Mouse (Mus musculus): Measurements from ENCODE around the gene Alkbh7. TPM values are rescaled to one million over a fixed set of nuclear protein-coding genes. Genes with fewer than 3 reads are reported as not detected.

Alkbh7 gene
- polyA plus RNA-seq, 1 experiment from 2014 or later, result 49.4 TPM

- WGBS (ENCODE audit: insufficient replicate concordance), result under 1% methylated on average over 52 of the region's 52 CpGs
- H3K9ac ChIP-seq (ENCODE audit: low read depth, low read length), result peak within 1 kb of the TSS; percentile 94
- H3K9me3 ChIP-seq (replicated peaks; ENCODE audit: control insufficient read depth, low read length), result no peaks in the 10 kb centered on the region
- ATAC-seq (replicated peaks; ENCODE audit: insufficient number of reproducible peaks, low FRiP score, low TSS enrichment), result peak; percentile 89
- peak within 1 kb of the TSS; percentile 91 for H3K4me2 ChIP-seq
- H3K27ac ChIP-seq (ENCODE audit: low read depth, low read length), result peak within 1 kb of the TSS; percentile 46; the same call in 1 of the 2 replicates
- peaks cover 18% of the 10 kb centered on the region for H3K36me3 ChIP-seq (ENCODE audit: control insufficient read depth, insufficient read depth, low read length)
- H3K27me3 ChIP-seq (ENCODE audit: control insufficient read depth, insufficient read depth, low read length), result no peaks in the 10 kb centered on the region
- peaks cover 4% of the 10 kb centered on the region for H3K4me1 ChIP-seq (ENCODE audit: control insufficient read depth, insufficient read depth, low read length)
- H3K4me3 ChIP-seq (ENCODE audit: low read depth, low read length), result peak within 1 kb of the TSS; percentile 85
Measured at GRCm38 (mm10) chr17:56990115-56990746, 6.9 kb upstream of the Alkbh7 start, which contains the start of gene Clpp. Gene Clpp (plus strand): TSS chr17:56990305.

DNA sequence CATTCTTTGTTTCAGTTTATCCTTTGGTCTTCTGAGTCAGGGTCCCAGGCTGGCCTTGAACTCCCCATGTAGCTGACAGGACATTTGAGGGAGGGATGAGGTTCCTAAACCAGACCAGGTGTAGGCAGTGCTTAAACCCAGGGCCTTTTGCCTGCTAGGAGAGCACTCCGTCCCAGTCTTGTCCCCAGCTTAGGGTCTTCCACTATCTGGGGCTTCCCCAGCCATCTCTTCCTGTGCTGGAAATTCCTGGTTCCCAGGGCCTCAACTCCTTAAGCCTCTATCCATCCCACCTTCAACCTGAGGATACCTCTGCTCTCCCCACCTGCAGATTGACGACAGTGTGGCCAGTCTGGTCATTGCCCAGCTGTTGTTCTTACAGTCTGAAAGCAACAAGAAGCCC is 6.2 kb upstream of the Alkbh7 start:
- no peaks in the 10 kb centered on the region for H3K9me3 ChIP-seq (replicated peaks; ENCODE audit: control insufficient read depth, low read length)
- peak overlapping the region; percentile 85 for H3K4me3 ChIP-seq (ENCODE audit: low read depth, low read length)
- peak overlapping the region; percentile 94 for H3K9ac ChIP-seq (ENCODE audit: low read depth, low read length)
- no peak overlapping the region for H3K27ac ChIP-seq (ENCODE audit: low read depth, low read length)
- no peaks in the 10 kb centered on the region for H3K27me3 ChIP-seq (ENCODE audit: control insufficient read depth, insufficient read depth, low read length)
- peak overlapping the region; percentile 91 for H3K4me2 ChIP-seq
- H3K4me1 ChIP-seq (ENCODE audit: control insufficient read depth, insufficient read depth, low read length), result peaks cover 4% of the 10 kb centered on the region
- peaks cover 20% of the 10 kb centered on the region for H3K36me3 ChIP-seq (ENCODE audit: control insufficient read depth, insufficient read depth, low read length)
- ATAC-seq (replicated peaks; ENCODE audit: insufficient number of reproducible peaks, low FRiP score, low TSS enrichment), result no peak
- WGBS (ENCODE audit: insufficient replicate concordance), result 64% methylated on average over 2 of the region's 2 CpGs

- Histone ChIP-seq H3K9me3 (replicated peaks; ENCODE audit: control insufficient read depth, low read length) (no peaks in the 10 kb centered on the region), H3K9ac (ENCODE audit: low read depth, low read length) (no peak overlapping the region), H3K27me3 (ENCODE audit: control insufficient read depth, insufficient read depth, low read length) (no peaks in the 10 kb centered on the region), H3K36me3 (ENCODE audit: control insufficient read depth, insufficient read depth, low read length) (peaks cover 25% of the 10 kb centered on the region), H3K4me3 (ENCODE audit: low read depth, low read length) (no peak overlapping the region), H3K27ac (ENCODE audit: low read depth, low read length) (no peak overlapping the region), H3K4me2 (no peak overlapping the region), H3K4me1 (ENCODE audit: control insufficient read depth, insufficient read depth, low read length) (peaks cover 12% of the 10 kb centered on the region)
- no peak for ATAC-seq (replicated peaks; ENCODE audit: insufficient number of reproducible peaks, low FRiP score, low TSS enrichment)
- 86% methylated on average over 8 of the region's 8 CpGs for WGBS (ENCODE audit: insufficient replicate concordance)
Measured at GRCm38 (mm10) chr17:56995046-56995445, 2.1 kb upstream of the Alkbh7 start.

DNA sequence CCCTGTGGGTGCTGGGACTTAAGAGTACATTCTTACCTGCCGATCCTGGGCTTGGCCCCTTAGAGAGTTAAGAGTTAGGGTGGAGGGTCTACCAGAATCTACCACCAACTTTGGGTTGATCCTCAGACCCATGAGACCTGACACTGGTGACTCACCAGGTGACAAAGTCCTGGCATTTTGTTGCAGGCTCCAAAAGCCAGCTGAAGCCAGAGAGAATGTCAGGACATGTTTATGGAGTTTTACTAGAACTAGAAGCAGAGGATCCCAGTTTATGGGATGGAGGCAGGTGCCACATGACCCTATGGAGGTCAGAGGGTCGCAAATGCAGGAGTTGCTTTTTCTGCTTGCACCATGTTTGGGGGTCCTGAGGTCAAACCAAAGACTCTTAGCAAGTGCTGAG is 633 bp upstream of the Alkbh7 start:
- H3K4me3 ChIP-seq (ENCODE audit: low read depth, low read length), result no peak overlapping the region
- H3K4me2 ChIP-seq, result no peak overlapping the region; the same call in 1 of the 2 replicates
- WGBS (ENCODE audit: insufficient replicate concordance), result 72% methylated on average over 2 of the region's 2 CpGs
- H3K36me3 ChIP-seq (ENCODE audit: control insufficient read depth, insufficient read depth, low read length), result peaks cover 25% of the 10 kb centered on the region
- no peaks in the 10 kb centered on the region for H3K9me3 ChIP-seq (replicated peaks; ENCODE audit: control insufficient read depth, low read length)
- H3K27ac ChIP-seq (ENCODE audit: low read depth, low read length), result no peak overlapping the region
- no peak overlapping the region for H3K9ac ChIP-seq (ENCODE audit: low read depth, low read length)
- H3K4me1 ChIP-seq (ENCODE audit: control insufficient read depth, insufficient read depth, low read length), result peaks cover 18% of the 10 kb centered on the region
- H3K27me3 ChIP-seq (ENCODE audit: control insufficient read depth, insufficient read depth, low read length), result no peaks in the 10 kb centered on the region
- no peak for ATAC-seq (replicated peaks; ENCODE audit: insufficient number of reproducible peaks, low FRiP score, low TSS enrichment)

- Histone ChIP-seq H3K27ac (ENCODE audit: low read depth, low read length) (no peak overlapping the region), H3K9me3 (replicated peaks; ENCODE audit: control insufficient read depth, low read length) (no peaks in the 10 kb centered on the region), H3K4me1 (ENCODE audit: control insufficient read depth, insufficient read depth, low read length) (peaks cover 25% of the 10 kb centered on the region), H3K27me3 (ENCODE audit: control insufficient read depth, insufficient read depth, low read length) (no peaks in the 10 kb centered on the region), H3K4me2 (no peak overlapping the region), H3K36me3 (ENCODE audit: control insufficient read depth, insufficient read depth, low read length) (peaks cover 19% of the 10 kb centered on the region), H3K9ac (ENCODE audit: low read depth, low read length) (no peak overlapping the region), H3K4me3 (ENCODE audit: low read depth, low read length) (no peak overlapping the region)
- no peak for ATAC-seq (replicated peaks; ENCODE audit: insufficient number of reproducible peaks, low FRiP score, low TSS enrichment)
- WGBS (ENCODE audit: insufficient replicate concordance), result 90% methylated on average over 9 of the region's 9 CpGs
Measured at GRCm38 (mm10) chr17:56999414-56999813, 2.3 kb downstream of the Alkbh7 start.

DNA sequence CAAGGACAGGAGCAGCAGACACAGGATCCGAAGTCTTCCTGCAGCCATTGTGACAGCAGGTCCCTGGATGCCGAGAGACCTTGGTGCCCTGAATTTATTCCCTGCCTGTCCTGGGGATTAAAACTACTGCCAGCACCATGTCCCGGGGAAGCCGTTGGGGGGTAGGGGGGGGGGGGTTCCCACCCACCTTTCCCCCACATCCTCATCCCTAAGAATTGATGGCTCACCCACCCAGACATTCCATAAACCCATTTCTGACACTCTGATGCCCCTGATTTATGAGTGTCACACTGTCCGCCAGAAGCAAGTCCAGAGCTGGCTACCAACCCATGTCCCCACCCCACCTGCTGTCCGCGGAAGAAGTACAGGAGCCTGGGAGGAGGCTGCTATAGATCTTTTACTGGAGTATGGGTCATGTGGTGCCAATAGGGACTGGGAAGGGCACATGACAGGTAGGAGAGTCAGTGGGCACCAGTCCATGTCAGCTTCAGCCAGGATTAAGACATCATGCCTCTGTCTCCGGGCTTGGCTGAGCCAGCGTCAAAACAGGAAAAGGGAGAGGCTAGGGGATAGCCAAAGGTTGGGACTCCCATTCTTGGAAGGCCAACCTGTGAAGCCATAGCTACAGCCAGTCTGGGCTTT is 3.0 kb downstream of the Alkbh7 start, which contains the start of gene Pspn:
Pspn (minus strand) TSS at position 51 of the 642 bp plus-strand sequence.
- H3K27me3 ChIP-seq (ENCODE audit: control insufficient read depth, insufficient read depth, low read length), result no peaks in the 10 kb centered on the region
- H3K4me3 ChIP-seq (ENCODE audit: low read depth, low read length), result no peak within 1 kb of the TSS
- no peak within 1 kb of the TSS for H3K4me2 ChIP-seq
- no peak for ATAC-seq (replicated peaks; ENCODE audit: insufficient number of reproducible peaks, low FRiP score, low TSS enrichment)
- peak within 1 kb of the TSS; percentile 16; the same call in 1 of the 2 replicates for H3K9ac ChIP-seq (ENCODE audit: low read depth, low read length)
- WGBS (ENCODE audit: insufficient replicate concordance), result 89% methylated on average over 9 of the region's 9 CpGs
- H3K9me3 ChIP-seq (replicated peaks; ENCODE audit: control insufficient read depth, low read length), result no peaks in the 10 kb centered on the region
- peaks cover 22% of the 10 kb centered on the region for H3K36me3 ChIP-seq (ENCODE audit: control insufficient read depth, insufficient read depth, low read length)
- peaks cover 25% of the 10 kb centered on the region for H3K4me1 ChIP-seq (ENCODE audit: control insufficient read depth, insufficient read depth, low read length)
- H3K27ac ChIP-seq (ENCODE audit: low read depth, low read length), result peak within 1 kb of the TSS; percentile 70; the same call in 1 of the 2 replicates

GRCm38 (mm10) chr17:57001228-57001627 is 4.1 kb downstream of the Alkbh7 start:
- Histone ChIP-seq H3K4me1 (ENCODE audit: control insufficient read depth, insufficient read depth, low read length) (peaks cover 25% of the 10 kb centered on the region), H3K27ac (ENCODE audit: low read depth, low read length) (peak overlapping the region; percentile 70), H3K4me2 (peak overlapping the region; percentile 42), H3K9ac (ENCODE audit: low read depth, low read length) (peak overlapping the region; percentile 16; the same call in 1 of the 2 replicates), H3K27me3 (ENCODE audit: control insufficient read depth, insufficient read depth, low read length) (no peaks in the 10 kb centered on the region), H3K9me3 (replicated peaks; ENCODE audit: control insufficient read depth, low read length) (no peaks in the 10 kb centered on the region), H3K36me3 (ENCODE audit: control insufficient read depth, insufficient read depth, low read length) (peaks cover 21% of the 10 kb centered on the region), H3K4me3 (ENCODE audit: low read depth, low read length) (no peak overlapping the region)
- ATAC-seq (replicated peaks; ENCODE audit: insufficient number of reproducible peaks, low FRiP score, low TSS enrichment), result no peak
- WGBS (ENCODE audit: insufficient replicate concordance), result 18% methylated on average over 8 of the region's 8 CpGs

DNA sequence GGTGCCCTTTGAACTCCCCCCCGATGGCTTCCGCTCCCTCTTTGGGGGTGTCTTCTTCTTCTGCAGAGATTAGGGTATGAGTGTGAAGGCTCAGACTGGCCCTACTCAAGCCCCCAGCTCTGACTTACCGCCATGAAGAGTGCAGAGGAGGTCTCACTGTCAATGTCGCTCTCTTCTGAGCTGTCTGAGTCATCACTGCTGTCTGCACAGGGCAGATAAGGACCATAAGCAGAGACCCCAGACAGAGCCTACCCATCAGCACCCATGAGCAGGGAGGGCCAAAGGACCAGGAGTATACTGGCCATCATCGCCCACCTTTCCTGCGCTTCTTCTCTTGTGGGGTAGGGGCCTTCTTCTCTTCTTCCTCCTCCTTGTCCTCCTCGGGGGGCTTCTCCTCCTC is 6.9 kb downstream of the Alkbh7 start:
- H3K4me2 ChIP-seq, result no peak overlapping the region
- H3K36me3 ChIP-seq (ENCODE audit: control insufficient read depth, insufficient read depth, low read length), result peaks cover 21% of the 10 kb centered on the region
- H3K4me3 ChIP-seq (ENCODE audit: low read depth, low read length), result no peak overlapping the region
- H3K27ac ChIP-seq (ENCODE audit: low read depth, low read length), result no peak overlapping the region
- ATAC-seq (replicated peaks; ENCODE audit: insufficient number of reproducible peaks, low FRiP score, low TSS enrichment), result no peak
- peaks cover 17% of the 10 kb centered on the region for H3K4me1 ChIP-seq (ENCODE audit: control insufficient read depth, insufficient read depth, low read length)
- H3K9me3 ChIP-seq (replicated peaks; ENCODE audit: control insufficient read depth, low read length), result no peaks in the 10 kb centered on the region
- no peak overlapping the region for H3K9ac ChIP-seq (ENCODE audit: low read depth, low read length)
- 71% methylated on average over 7 of the region's 7 CpGs for WGBS (ENCODE audit: insufficient replicate concordance)
- H3K27me3 ChIP-seq (ENCODE audit: control insufficient read depth, insufficient read depth, low read length), result no peaks in the 10 kb centered on the region

All from heart, embryonic 11.5 days (tissue).